Mouse (Mus musculus) hindbrain, postnatal 0 days (tissue): ENCODE results near the gene Prima1. TPM values are rescaled to one million over a fixed set of nuclear protein-coding genes. Genes with fewer than 3 reads are reported as not detected.

Experiments used
- ATAC-seq: fragments of 200-750 bp; cut with Nextera tagmentation; 2 replicates; pipeline ENCODE4 v1.8.0; 2017; ENCODE audit warnings: mild to moderate bottlenecking, moderate TSS enrichment, moderate library complexity
- DNase-seq: peaks from one replicate; pipeline ENCODE4 v3.0.0-alpha.2; 2015; ENCODE audit warnings: low spot score
- H3K27ac ChIP-seq: fragments of 300-500 bp; sonication (generic); 2 replicates; pipeline ENCODE4 v1.5.1; 2014; ENCODE audit warnings: mild to moderate bottlenecking
- H3K27me3 ChIP-seq: fragments of 300-500 bp; sonication (generic); 2 replicates; pipeline ENCODE4 v1.6.1; 2014; ENCODE audit warnings: low read length, mixed read lengths; ENCODE audit not compliant: insufficient read depth
- H3K36me3 ChIP-seq: fragments of 300-500 bp; sonication (generic); 2 replicates; pipeline ENCODE4 v1.6.1; 2014; ENCODE audit warnings: low read length, mixed read lengths; ENCODE audit not compliant: insufficient read depth
- H3K4me1 ChIP-seq: fragments of 300-500 bp; sonication (generic); 2 replicates; pipeline ENCODE4 v1.6.1; 2014; ENCODE audit warnings: antibody characterized with exemption, low read length, mixed read lengths; ENCODE audit not compliant: insufficient read depth
- H3K4me2 ChIP-seq: fragments of 300-500 bp; sonication (generic); 2 replicates; pipeline ENCODE4 v1.6.1; 2014; ENCODE audit warnings: low read depth, mild to moderate bottlenecking, low read length, moderate library complexity, mixed read lengths
- H3K4me3 ChIP-seq: fragments of 300-500 bp; sonication (generic); 2 replicates; pipeline ENCODE4 v1.5.1; 2014; ENCODE audit warnings: low read length
- H3K9ac ChIP-seq: fragments of 300-500 bp; sonication (generic); replicated peaks from 2 replicates; pipeline ENCODE4 v1.6.1; 2014; ENCODE audit warnings: mild to moderate bottlenecking, low read length, moderate library complexity, mixed read lengths
- H3K9me3 ChIP-seq: fragments of 300-500 bp; sonication (generic); 2 replicates; pipeline ENCODE4 v1.6.1; 2016; ENCODE audit warnings: low read length, mixed read lengths
- CTCF ChIP-seq: IDR thresholded peaks from 2 replicates; pipeline ENCODE4 v1.5.1; 2016; ENCODE audit warnings: antibody characterized with exemption, control low read depth, low read depth
- WGBS: fragments of 180-500 bp; shearing (Covaris S2); extraction: QIAGEN DNeasy Blood & Tissue Kit; methylation state at CpG from one replicate; pipeline ENCODE4 v1.1.7; 2014; 5-methylcytosine and 5-hydroxymethylcytosine counted together
- polyA plus RNA-seq: library from polyadenylated mRNA; unstranded; fragments of >200 nt; fragmentation: Nextera tagmentation; extraction: Ambion mirVana; gene quantifications from 2 replicates; pipeline ENCODE4 v1.2.1, GENCODE M21; 2015
- total RNA-seq: library from RNA; depleted of rRNA; stranded (reverse); fragments of >200 nt; gene quantifications from 2 replicates; pipeline ENCODE4 v1.2.3, GENCODE M21; 2014

Prima1 gene
- total and polyA plus RNA-seq, 2 experiments from 2014 or later, result 0.93 to 1.3 TPM

DNA sequence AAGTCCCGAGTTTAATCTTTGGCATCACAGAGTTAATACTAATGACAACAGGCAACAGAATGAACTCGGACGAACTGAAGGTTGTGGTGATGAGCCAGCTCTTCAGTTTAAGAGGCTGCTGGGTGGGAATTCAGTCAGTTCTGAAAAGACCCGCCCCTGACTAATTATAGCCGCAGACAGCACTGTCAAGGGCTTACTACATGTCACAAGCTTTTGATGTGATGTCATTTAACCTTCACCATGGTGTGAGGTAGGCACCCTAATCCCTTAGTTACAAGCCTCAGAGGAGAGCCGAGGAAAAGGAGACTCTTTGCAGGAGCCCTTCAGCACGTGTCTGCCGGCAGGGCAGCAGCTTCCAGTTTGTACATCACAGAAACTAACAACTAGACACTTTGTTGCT, 53.7 kb downstream of the Prima1 start:
- 0 out of 2 replicates have a peak, but pooled peaks cover 5% of the 10 kb centered on the region for H3K36me3 ChIP-seq
- H3K4me2 ChIP-seq, result no peak overlapping the region
- no peaks in the 10 kb centered on the region for H3K4me1 ChIP-seq
- no peak for DNase-seq
- H3K4me3 ChIP-seq, result no peak overlapping the region
- no peaks in the 10 kb centered on the region for H3K9me3 ChIP-seq
- no peak overlapping the region for H3K9ac ChIP-seq
- H3K27me3 ChIP-seq, result no peaks in the 10 kb centered on the region
- TF ChIP-seq CTCF, result no peak
- 63% methylated on average over 8 of the region's 8 CpGs for WGBS
- H3K27ac ChIP-seq, result no peak overlapping the region
- no peak for ATAC-seq

DNA sequence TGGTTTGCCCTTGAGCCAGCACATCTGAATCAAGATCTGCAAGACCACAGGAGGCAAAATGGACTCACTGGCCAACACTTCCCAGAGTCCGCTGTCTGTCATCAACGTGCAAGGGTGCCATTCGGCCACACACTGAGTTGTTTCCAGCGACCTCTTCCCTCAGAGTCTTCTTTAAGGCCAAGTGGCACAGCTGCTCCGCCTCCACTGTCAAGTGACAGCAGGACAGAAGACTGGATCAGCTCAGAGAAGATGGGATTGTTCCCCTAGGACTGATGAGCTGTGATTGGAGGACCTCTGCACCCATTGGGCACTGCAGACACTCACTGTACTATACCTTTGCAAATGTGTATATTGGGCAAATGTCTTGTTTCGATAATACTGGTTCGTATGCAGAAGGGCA, 54.9 kb downstream of the Prima1 start:
- Histone ChIP-seq H3K9ac (no peak overlapping the region), H3K27ac (no peak overlapping the region), H3K36me3 (peaks cover 5% of the 10 kb centered on the region; the same call in 1 of the 2 replicates), H3K27me3 (no peaks in the 10 kb centered on the region), H3K4me1 (no peaks in the 10 kb centered on the region), H3K9me3 (no peaks in the 10 kb centered on the region), H3K4me3 (no peak overlapping the region), H3K4me2 (no peak overlapping the region)
- DNase-seq, result no peak
- 82% methylated on average over 7 of the region's 7 CpGs for WGBS
- no peak for TF ChIP-seq CTCF
- no peak for ATAC-seq

DNA sequence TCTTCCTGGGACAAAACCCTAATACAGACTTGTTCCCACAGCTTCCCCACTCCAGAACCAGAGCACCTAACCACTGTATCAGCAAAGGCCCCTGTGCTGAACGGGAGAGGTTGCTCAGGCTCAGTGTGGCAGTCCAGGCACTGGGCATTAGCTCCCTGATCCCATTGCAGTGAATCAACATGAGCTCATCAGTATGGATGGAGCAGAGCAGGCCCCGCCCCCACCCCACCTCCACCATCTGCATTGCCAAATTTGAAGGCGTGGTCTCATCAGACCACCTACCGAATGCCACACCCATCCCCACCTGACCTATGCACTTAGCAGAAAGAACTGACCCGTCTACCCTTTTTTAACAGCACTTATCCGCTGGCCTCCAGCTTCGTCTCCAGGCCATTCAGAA, 58.9 kb downstream of the Prima1 start:
- Histone ChIP-seq H3K4me2 (no peak overlapping the region), H3K9ac (no peak overlapping the region), H3K27me3 (no peaks in the 10 kb centered on the region), H3K4me1 (no peaks in the 10 kb centered on the region), H3K4me3 (no peak overlapping the region), H3K9me3 (no peaks in the 10 kb centered on the region), H3K27ac (no peak overlapping the region), H3K36me3 (peaks cover 8% of the 10 kb centered on the region; the same call in 1 of the 2 replicates)
- 34% methylated on average over 7 of the region's 7 CpGs for WGBS
- no peak for DNase-seq
- no peak for TF ChIP-seq CTCF
- ATAC-seq, result no peak

DNA sequence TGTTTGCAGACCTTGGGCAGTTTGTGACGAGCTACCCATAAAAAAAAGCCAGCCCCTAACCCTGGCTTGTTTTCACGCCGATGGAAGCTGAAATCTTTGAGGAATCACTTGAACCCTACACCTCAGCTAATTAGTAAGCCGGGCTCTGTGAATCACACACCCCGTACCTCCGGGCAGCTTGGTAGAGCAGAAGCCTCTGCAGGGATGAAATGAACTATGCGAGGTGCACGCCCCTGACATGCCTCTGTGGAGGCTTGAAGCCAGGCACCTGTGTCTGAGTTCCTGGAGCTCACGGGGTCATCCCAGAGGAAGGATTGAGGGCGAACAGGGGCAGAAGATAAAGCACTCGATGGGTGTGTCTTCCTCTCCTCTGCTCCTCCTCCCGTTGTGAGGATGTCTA, 73.1 kb downstream of the Prima1 start:
- H3K4me2 ChIP-seq, result no peak overlapping the region
- no peak overlapping the region for H3K27ac ChIP-seq
- no peaks in the 10 kb centered on the region for H3K27me3 ChIP-seq
- H3K9me3 ChIP-seq, result no peaks in the 10 kb centered on the region
- TF ChIP-seq CTCF, result no peak
- no peak overlapping the region for H3K4me3 ChIP-seq
- peaks cover 24% of the 10 kb centered on the region; the same call in 1 of the 2 replicates for H3K36me3 ChIP-seq
- no peak overlapping the region for H3K9ac ChIP-seq
- WGBS, result 82% methylated on average over 12 of the region's 12 CpGs
- DNase-seq (no peak), ATAC-seq (no peak)
- H3K4me1 ChIP-seq, result no peaks in the 10 kb centered on the region

DNA sequence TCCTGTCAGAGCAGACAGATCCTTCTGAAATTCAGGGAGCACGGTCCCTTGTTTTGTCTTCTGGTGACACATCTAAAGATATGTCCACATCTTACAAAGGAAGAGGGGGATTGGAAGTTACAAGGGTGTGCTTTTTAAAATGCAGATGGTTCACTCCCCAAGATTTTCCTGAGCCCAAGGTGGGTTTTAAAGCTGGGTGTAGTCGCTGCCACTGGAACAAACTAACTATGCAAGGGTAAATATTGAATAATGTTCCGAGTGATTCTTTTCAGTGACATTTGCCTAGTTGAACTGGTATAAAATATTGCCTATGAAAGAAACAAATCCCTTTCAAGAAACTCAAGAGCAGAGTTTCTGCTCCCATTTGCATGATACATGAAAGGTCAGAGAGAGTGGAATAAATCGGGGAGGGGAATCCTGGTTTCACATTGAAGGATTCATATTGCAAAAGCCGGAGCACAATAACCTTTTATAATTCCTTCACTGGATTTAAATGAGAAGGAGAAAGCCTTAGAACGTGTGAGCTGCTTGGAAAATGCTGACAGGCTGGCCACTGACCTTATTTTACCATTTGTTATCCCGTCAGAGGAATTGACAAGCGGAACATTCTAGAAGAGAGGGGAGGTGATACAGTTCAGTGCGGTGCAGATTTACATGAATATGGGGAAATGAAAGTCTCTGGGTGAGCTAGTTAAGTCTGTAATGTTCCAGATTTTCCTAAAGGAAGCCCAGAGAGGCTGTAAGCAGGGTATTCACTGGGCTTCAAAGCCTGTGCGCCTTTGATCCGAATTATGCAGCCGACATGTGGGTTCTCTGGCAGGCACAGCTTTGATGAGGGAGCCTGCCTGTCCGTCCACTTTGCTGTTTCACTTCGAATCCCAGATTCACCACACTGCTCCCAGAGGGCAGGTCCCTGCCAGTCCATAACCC, 77.6 kb downstream of the Prima1 start:
- no peaks in the 10 kb centered on the region for H3K4me1 ChIP-seq
- no peak overlapping the region for H3K4me3 ChIP-seq
- no peak overlapping the region for H3K4me2 ChIP-seq
- no peak overlapping the region for H3K9ac ChIP-seq
- no peak overlapping the region for H3K27ac ChIP-seq
- DNase-seq (peak; percentile 37), ATAC-seq (peak; percentile 74)
- 28% methylated on average over 14 of the region's 14 CpGs for WGBS
- H3K36me3 ChIP-seq, result peaks cover 13% of the 10 kb centered on the region; the same call in 1 of the 2 replicates
- no peaks in the 10 kb centered on the region for H3K27me3 ChIP-seq
- no peaks in the 10 kb centered on the region for H3K9me3 ChIP-seq
- no peak for TF ChIP-seq CTCF

DNA sequence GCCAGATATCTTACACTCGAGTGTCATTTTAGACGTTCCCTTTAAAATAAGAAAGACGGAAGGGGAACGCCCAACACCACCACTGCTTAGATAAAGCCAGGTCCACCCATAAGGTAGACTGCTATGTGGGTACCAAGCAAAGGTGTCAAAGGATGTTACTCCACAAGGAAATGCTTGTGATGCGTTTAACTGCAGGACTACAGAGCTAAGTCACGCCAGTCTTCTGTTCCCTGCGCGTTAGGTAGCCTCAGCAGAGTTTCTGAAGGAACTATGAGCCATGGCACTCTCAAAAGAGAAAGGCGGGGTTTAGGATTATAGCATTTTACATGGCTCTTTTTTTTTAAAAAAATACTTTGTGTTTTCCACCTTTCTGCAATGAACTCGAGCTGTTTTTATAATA, 78.4 kb downstream of the Prima1 start:
- Histone ChIP-seq H3K4me3 (no peak overlapping the region), H3K36me3 (peaks cover 6% of the 10 kb centered on the region; the same call in 1 of the 2 replicates), H3K4me2 (no peak overlapping the region), H3K27ac (no peak overlapping the region), H3K9me3 (no peaks in the 10 kb centered on the region), H3K4me1 (no peaks in the 10 kb centered on the region), H3K9ac (no peak overlapping the region), H3K27me3 (no peaks in the 10 kb centered on the region)
- 62% methylated on average over 10 of the region's 10 CpGs for WGBS
- DNase-seq (no peak), ATAC-seq (no peak)
- no peak for TF ChIP-seq CTCF

DNA sequence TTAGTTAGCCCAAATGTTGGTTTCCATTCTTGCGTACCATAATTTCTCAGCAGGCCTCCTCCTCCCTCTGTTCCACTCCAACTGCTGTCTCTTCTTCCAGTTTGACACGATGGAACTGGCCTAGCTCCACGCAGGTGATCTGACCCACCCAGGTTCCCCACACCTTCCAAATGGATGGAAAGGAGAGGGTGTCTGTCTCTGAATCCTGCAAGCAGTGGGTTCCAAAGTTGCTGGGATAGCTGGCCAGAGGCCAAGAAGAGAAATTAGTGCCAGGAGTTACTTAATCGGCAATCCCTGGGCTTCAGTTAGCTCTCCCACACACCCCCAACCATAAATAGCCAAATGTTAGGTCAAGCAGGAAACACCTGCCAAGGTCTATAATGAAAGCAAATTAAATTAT, 81.2 kb downstream of the Prima1 start:
- Histone ChIP-seq H3K36me3 (peaks cover 3% of the 10 kb centered on the region; the same call in 1 of the 2 replicates), H3K27me3 (no peaks in the 10 kb centered on the region), H3K9ac (no peak overlapping the region), H3K4me3 (no peak overlapping the region), H3K27ac (no peak overlapping the region), H3K4me2 (no peak overlapping the region), H3K9me3 (no peaks in the 10 kb centered on the region), H3K4me1 (no peaks in the 10 kb centered on the region)
- no peak for TF ChIP-seq CTCF
- no peak for DNase-seq
- ATAC-seq, result no peak
- WGBS, result 61% methylated on average over 4 of the region's 4 CpGs
